Mouse (Mus musculus) liver, embryonic 14.5 days (tissue): ENCODE results near the gene Plagl2. TPM values are rescaled to one million over a fixed set of nuclear protein-coding genes. Genes with fewer than 3 reads are reported as not detected.

Experiments used
- ATAC-seq: fragments of 200-750 bp; cut with Nextera tagmentation; 2 replicates; pipeline ENCODE4 v1.8.0; 2017; ENCODE audit warnings: moderate number of reproducible peaks, mild to moderate bottlenecking, moderate library complexity; ENCODE audit not compliant: insufficient read depth
- DNase-seq, 3 experiments: peaks; one replicate each; pipeline ENCODE4 v3.0.0-alpha.2; 2012 to 2013; ENCODE audit warnings: low read depth in 3 of 3, low spot score in 3 of 3
- H3K27ac ChIP-seq: fragments of 300-500 bp; sonication (generic); 2 replicates; pipeline ENCODE4 v1.5.1; 2014; ENCODE audit warnings: moderate library complexity, mild to moderate bottlenecking, control low read depth, inconsistent platforms
- H3K27me3 ChIP-seq: fragments of 300-500 bp; sonication (generic); 2 replicates; pipeline ENCODE4 v1.6.1; 2014; ENCODE audit warnings: mild to moderate bottlenecking, low read length, moderate library complexity; ENCODE audit not compliant: control insufficient read depth, insufficient read depth
- H3K36me3 ChIP-seq: fragments of 300-500 bp; sonication (generic); replicated peaks from 2 replicates; pipeline ENCODE4 v1.6.1; 2014; ENCODE audit warnings: low read depth; ENCODE audit not compliant: control insufficient read depth, insufficient read depth
- H3K4me1 ChIP-seq, 2 experiments: fragments of 200-500 bp in 1 of 2; fragments of 300-500 bp in 1 of 2; sonication (generic) in 1 of 2; replicated peaks; 2 replicates each; pipeline ENCODE4 v1.6.1; 2012 to 2014; ENCODE audit warnings: antibody characterized with exemption in 1 of 2, inconsistent platforms in 1 of 2, low read length in 1 of 2; ENCODE audit not compliant: control insufficient read depth in 2 of 2, insufficient read depth in 2 of 2
- H3K4me2 ChIP-seq: fragments of 300-500 bp; sonication (generic); 2 replicates; pipeline ENCODE4 v1.6.1; 2014; ENCODE audit warnings: low read depth, mild to moderate bottlenecking, control low read depth, moderate library complexity
- H3K4me3 ChIP-seq, 2 experiments: fragments of 200-500 bp in 1 of 2; fragments of 300-500 bp in 1 of 2; sonication (generic) in 1 of 2; 2 replicates each; pipeline ENCODE4 v1.5.1; 2012 to 2014; ENCODE audit warnings: low read depth in 2 of 2, low read length in 2 of 2, mild to moderate bottlenecking in 2 of 2, control low read depth in 1 of 2, inconsistent platforms in 1 of 2, moderate library complexity in 1 of 2; ENCODE audit not compliant: insufficient read depth in 1 of 2
- H3K9ac ChIP-seq: fragments of 300-500 bp; sonication (generic); replicated peaks from 2 replicates; pipeline ENCODE4 v1.6.1; 2014; ENCODE audit warnings: mild to moderate bottlenecking, control low read depth, moderate library complexity
- H3K9me3 ChIP-seq: fragments of 300-500 bp; sonication (generic); 2 replicates; pipeline ENCODE4 v1.6.1; 2016; ENCODE audit warnings: low read length, mixed read lengths; ENCODE audit not compliant: control insufficient read depth
- CTCF ChIP-seq: IDR thresholded peaks from 2 replicates; pipeline ENCODE4 v1.5.1; 2016; ENCODE audit warnings: antibody characterized with exemption, low read depth, control low read depth
- EP300 ChIP-seq: IDR thresholded peaks from 2 replicates; pipeline ENCODE4 v1.6.1; 2016; ENCODE audit warnings: antibody characterized with exemption, low read depth
- WGBS: fragments of 180-500 bp; shearing (Covaris S2); extraction: QIAGEN DNeasy Blood & Tissue Kit; methylation state at CpG from one replicate; pipeline ENCODE4 v1.1.7; 2014; ENCODE audit not compliant: insufficient replicate concordance; 5-methylcytosine and 5-hydroxymethylcytosine counted together
- polyA plus RNA-seq, 2 experiments: library from polyadenylated mRNA; depleted of rRNA in 1 of 2; stranded (reverse) in 1 of 2; unstranded in 1 of 2; fragments of >200 nt; fragmentation: Nextera tagmentation in 1 of 2; extraction: Ambion mirVana in 1 of 2; gene quantifications; 2 replicates each; pipeline versions ENCODE4 v1.2.1 to v1.2.3; 2012 to 2014

Plagl2 gene
- 14.4 and 14.5 TPM in 2 replicates for polyA plus RNA-seq (2012; rRNA removed)
- polyA plus RNA-seq (2014; fragmentation: Nextera tagmentation; extraction: Ambion mirVana), result 23.9 and 27.0 TPM in 2 replicates

DNA sequence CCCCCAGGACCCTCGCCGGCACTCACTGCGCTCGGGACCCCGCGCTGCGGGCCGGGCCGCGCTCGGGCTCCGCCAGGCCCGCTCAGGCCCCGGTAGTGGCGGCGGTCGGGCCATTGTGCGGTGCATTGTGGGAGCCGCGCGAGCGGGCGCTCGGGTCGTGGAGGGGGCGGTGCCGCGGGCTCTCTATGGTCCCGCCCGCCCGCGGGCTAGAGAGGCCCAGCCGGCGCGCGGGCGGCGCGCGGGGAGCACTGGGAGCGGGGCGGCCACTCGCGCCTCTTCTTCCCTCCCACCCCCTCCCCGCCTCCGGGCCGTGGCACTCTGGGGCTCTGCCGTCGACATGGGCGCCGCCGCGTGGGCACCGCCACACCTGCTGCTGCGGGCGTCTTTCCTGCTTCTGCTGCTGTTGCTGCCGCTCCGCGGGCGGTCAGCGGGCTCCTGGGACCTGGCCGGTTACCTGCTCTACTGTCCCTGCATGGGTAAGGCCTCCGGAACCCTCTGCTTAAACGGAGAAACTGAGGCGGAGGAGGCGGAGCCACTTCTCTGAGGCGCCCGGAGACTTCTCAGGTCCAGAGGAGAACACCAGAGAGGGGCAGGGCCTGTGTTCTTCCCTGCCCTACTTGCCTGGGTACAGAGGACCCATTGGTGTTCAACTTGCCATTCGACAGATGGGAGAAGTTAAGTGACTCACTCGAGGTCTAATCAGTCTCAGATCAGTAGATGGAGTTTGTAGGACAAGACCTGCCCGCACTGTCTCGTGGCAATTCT lies at the start of gene Plagl2, which contains the start of gene Pofut1:
Plagl2 (minus strand) TSS at position 177 of the 765 bp plus-strand sequence.
Pofut1 (plus strand) TSS at position 284 of the 765 bp plus-strand sequence.
- TF ChIP-seq EP300, result no peak
- TF ChIP-seq CTCF, result peak; percentile 66
- H3K4me2 ChIP-seq, result peak within 1 kb of the TSS; percentile 97
- H3K27me3 ChIP-seq, result no peaks in the 10 kb centered on the region
- DNase-seq (peak; percentile 86 to 89 (median 88)), ATAC-seq (peak; percentile 93)
- peak within 1 kb of the TSS; percentile 88 to 92 for H3K4me3 ChIP-seq
- peak within 1 kb of the TSS; percentile 97 for H3K9ac ChIP-seq
- under 1% methylated on average over 71 of the region's 72 CpGs for WGBS
- H3K27ac ChIP-seq, result peak within 1 kb of the TSS; percentile 88
- H3K9me3 ChIP-seq, result no peaks in the 10 kb centered on the region
- H3K4me1 ChIP-seq, result peaks cover 31 to 33% of the 10 kb centered on the region in 2 experiments
- peaks cover 35% of the 10 kb centered on the region for H3K36me3 ChIP-seq

DNA sequence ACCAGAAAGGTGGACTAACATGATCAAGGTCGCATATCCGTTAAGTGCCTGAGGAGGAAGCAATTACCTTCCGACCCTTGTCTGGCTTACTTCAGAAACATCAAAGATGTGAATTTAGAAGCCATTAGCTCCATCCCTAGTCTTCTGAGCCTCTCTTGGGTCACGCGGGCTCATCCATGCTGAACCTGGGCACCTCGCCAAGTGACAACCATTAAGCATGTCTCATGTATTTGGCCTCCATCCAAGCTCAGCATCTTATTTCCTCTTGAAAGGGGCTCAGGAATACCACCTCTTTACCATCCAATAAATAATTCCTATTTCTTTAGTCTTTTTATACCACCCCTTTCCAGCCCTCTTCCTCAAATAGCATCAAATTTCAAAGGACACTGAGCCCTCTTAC lies 46.6 kb upstream of the Plagl2 start:
- Histone ChIP-seq H3K4me2 (no peak overlapping the region), H3K27ac (no peak overlapping the region), H3K4me1 (peaks cover 9 to 20% of the 10 kb centered on the region in 2 experiments; a peak in 3 of 4 replicates), H3K36me3 (no peaks in the 10 kb centered on the region), H3K4me3 (no peak overlapping the region), H3K9me3 (no peaks in the 10 kb centered on the region), H3K27me3 (no peaks in the 10 kb centered on the region), H3K9ac (no peak overlapping the region)
- no peak for ATAC-seq
- 72% methylated on average over 6 of the region's 6 CpGs for WGBS
- no peak for TF ChIP-seq CTCF
- TF ChIP-seq EP300, result no peak
- DNase-seq, result no peak

DNA sequence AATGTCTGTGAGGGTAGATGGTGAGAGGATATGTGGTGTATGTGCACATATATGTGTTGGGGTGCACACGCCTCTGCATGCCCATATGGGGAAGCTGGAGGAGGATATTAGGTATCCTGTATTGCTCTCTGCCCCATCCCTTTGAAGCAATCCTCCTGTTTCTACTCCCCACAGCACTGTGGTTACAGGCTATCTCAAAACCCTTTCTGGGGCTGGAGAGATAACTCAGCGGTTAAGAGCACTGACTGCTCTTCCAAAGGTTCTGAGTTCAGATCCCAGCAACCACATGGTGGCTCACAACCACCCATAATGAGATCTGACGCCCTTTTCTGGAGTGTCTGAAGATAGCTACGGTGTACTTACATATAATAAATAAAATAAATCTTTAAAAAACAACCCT lies 45.3 kb upstream of the Plagl2 start:
- H3K9me3 ChIP-seq, result no peaks in the 10 kb centered on the region
- H3K4me2 ChIP-seq, result no peak overlapping the region
- no peak overlapping the region for H3K4me3 ChIP-seq
- TF ChIP-seq EP300 (no peak), CTCF (no peak)
- no peak overlapping the region for H3K9ac ChIP-seq
- H3K36me3 ChIP-seq, result no peaks in the 10 kb centered on the region
- ATAC-seq (no peak), DNase-seq (no peak)
- no peak overlapping the region for H3K27ac ChIP-seq
- no peaks in the 10 kb centered on the region for H3K27me3 ChIP-seq
- 31% methylated on average over 4 of the region's 4 CpGs for WGBS
- peaks cover 0 to 8% of the 10 kb centered on the region in 2 experiments; a peak in 1 of 4 replicates for H3K4me1 ChIP-seq

DNA sequence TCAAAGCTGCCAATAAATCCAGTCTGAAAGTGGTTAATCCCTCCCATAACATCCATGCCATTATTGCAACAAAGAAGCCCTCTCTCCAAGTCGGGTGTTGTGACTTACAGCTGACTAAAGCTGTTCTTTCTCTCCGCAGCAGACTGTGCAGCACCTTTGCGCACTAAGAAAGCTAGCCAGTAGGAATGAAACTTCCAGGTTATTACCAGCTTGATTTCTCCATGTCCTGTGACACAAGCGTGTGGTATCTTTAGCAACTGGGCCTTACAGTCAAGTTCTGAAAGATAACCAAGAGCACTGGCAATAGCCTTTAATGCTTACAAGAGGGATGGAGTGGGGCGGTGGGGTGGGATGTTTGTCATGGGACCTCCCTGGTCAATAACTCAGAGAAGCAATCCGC lies 42.7 kb upstream of the Plagl2 start:
- DNase-seq (no peak), ATAC-seq (no peak)
- no peak for TF ChIP-seq CTCF
- no peak for TF ChIP-seq EP300
- Histone ChIP-seq H3K27me3 (no peaks in the 10 kb centered on the region), H3K27ac (no peak overlapping the region), H3K36me3 (no peaks in the 10 kb centered on the region), H3K4me2 (no peak overlapping the region), H3K4me3 (no peak overlapping the region), H3K9me3 (no peaks in the 10 kb centered on the region), H3K9ac (no peak overlapping the region), H3K4me1 (peaks cover 0 to 4% of the 10 kb centered on the region in 2 experiments; a peak in 1 of 4 replicates)
- 80% methylated on average over 6 of the region's 6 CpGs for WGBS

DNA sequence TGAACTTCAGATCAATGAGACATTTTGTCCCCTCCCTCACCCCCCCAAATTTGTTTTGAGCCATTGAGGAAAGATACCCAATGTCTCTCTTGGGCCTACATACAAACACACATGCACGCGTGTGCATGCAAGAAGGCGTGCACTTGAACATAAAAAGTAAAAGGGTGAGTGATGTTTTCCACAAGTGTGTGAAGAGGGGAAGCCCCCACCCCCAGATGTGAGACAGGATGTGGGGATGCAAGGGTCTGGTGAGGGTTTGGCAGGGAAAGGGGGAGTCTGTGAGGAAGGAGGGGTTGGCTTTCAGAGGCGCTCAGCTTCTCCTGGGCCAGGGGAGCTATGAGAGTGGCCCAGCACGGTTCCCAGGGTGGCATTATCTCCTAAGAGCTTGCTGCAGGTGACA lies 37.1 kb upstream of the Plagl2 start:
- TF ChIP-seq EP300 (no peak), CTCF (no peak)
- Histone ChIP-seq H3K4me3 (no peak overlapping the region), H3K4me1 (peaks cover 3 to 10% of the 10 kb centered on the region in 2 experiments), H3K4me2 (no peak overlapping the region), H3K27ac (no peak overlapping the region), H3K27me3 (no peaks in the 10 kb centered on the region), H3K9ac (no peak overlapping the region), H3K36me3 (no peaks in the 10 kb centered on the region), H3K9me3 (no peaks in the 10 kb centered on the region)
- DNase-seq (no peak), ATAC-seq (no peak)
- 74% methylated on average over 5 of the region's 5 CpGs for WGBS
